Mouse (Mus musculus): ENCODE results near the gene Vps37c. TPM values are rescaled to one million over a fixed set of nuclear protein-coding genes. Genes with fewer than 3 reads are reported as not detected.

The Vps37c gene
- polyA plus RNA-seq (2016; fragmentation: Nextera tagmentation; extraction: Ambion mirVana) = 26.5 and 26.7 TPM in 2 replicates

- peak within 1 kb of the TSS; percentile 96 for H3K27ac ChIP-seq
- H3K4me3 ChIP-seq = peak within 1 kb of the TSS; percentile 81
- no peaks in the 10 kb centered on the region for H3K36me3 ChIP-seq
- peaks cover 35% of the 10 kb centered on the region for H3K4me1 ChIP-seq
- no peaks in the 10 kb centered on the region for H3K9me3 ChIP-seq
- under 1% methylated on average over 73 of the region's 74 CpGs for WGBS
- H3K27me3 ChIP-seq (ENCODE audit: insufficient read depth, poor library complexity, severe bottlenecking) = no peaks in the 10 kb centered on the region
- DNase-seq (ENCODE audit: low spot score) = peak; percentile 97
Observed at GRCm38 (mm10) chr19:10688537-10689352, at the start of gene Vps37c. Gene Vps37c (plus strand): TSS chr19:10688735.

GRCm38 (mm10) chr19:10640080-10640479 lies 48.5 kb upstream of the Vps37c start:
- H3K27me3 ChIP-seq (ENCODE audit: insufficient read depth, poor library complexity, severe bottlenecking) = peaks cover 29% of the 10 kb centered on the region
- no peaks in the 10 kb centered on the region for H3K9me3 ChIP-seq
- H3K27ac ChIP-seq = no peak overlapping the region
- H3K36me3 ChIP-seq = no peaks in the 10 kb centered on the region
- no peak for DNase-seq (ENCODE audit: low spot score)
- peaks cover 17% of the 10 kb centered on the region for H3K4me1 ChIP-seq
- H3K4me3 ChIP-seq = peak overlapping the region; percentile 15; the same call in 1 of the 2 replicates
- 7% methylated on average over 5 of the region's 5 CpGs for WGBS

GRCm38 (mm10) chr19:10640589-10641378 lies 47.8 kb upstream of the Vps37c start:
- Histone ChIP-seq H3K4me3 (peak overlapping the region; percentile 15; the same call in 1 of the 2 replicates), H3K36me3 (no peaks in the 10 kb centered on the region), H3K9me3 (no peaks in the 10 kb centered on the region), H3K4me1 (peaks cover 13% of the 10 kb centered on the region), H3K27me3 (ENCODE audit: insufficient read depth, poor library complexity, severe bottlenecking) (peaks cover 22% of the 10 kb centered on the region), H3K27ac (no peak overlapping the region)
- WGBS = 50% methylated on average over 13 of the region's 13 CpGs
- DNase-seq (ENCODE audit: low spot score) = no peak

- 83% methylated on average over 2 of the region's 2 CpGs for WGBS
- Histone ChIP-seq H3K4me1 (peaks cover under 1% of the 10 kb centered on the region; the same call in 1 of the 2 replicates), H3K27me3 (ENCODE audit: insufficient read depth, poor library complexity, severe bottlenecking) (peaks cover 21% of the 10 kb centered on the region), H3K9me3 (no peaks in the 10 kb centered on the region), H3K36me3 (no peaks in the 10 kb centered on the region), H3K4me3 (no peak overlapping the region), H3K27ac (no peak overlapping the region)
- DNase-seq (ENCODE audit: low spot score) = no peak
Observed at GRCm38 (mm10) chr19:10645616-10646015, 42.9 kb upstream of the Vps37c start.

- H3K36me3 ChIP-seq = no peaks in the 10 kb centered on the region
- no peak for DNase-seq (ENCODE audit: low spot score)
- H3K4me1 ChIP-seq = no peaks in the 10 kb centered on the region
- no peak overlapping the region for H3K27ac ChIP-seq
- WGBS = 76% methylated on average over 8 of the region's 8 CpGs
- H3K27me3 ChIP-seq (ENCODE audit: insufficient read depth, poor library complexity, severe bottlenecking) = peaks cover 7% of the 10 kb centered on the region; the same call in 1 of the 2 replicates
- H3K4me3 ChIP-seq = no peak overlapping the region
- no peaks in the 10 kb centered on the region for H3K9me3 ChIP-seq
Observed at GRCm38 (mm10) chr19:10648156-10648555, 40.4 kb upstream of the Vps37c start.

- Histone ChIP-seq H3K4me3 (no peak overlapping the region), H3K9me3 (no peaks in the 10 kb centered on the region), H3K36me3 (no peaks in the 10 kb centered on the region), H3K27ac (peak overlapping the region; percentile 57; the same call in 1 of the 2 replicates), H3K27me3 (ENCODE audit: insufficient read depth, poor library complexity, severe bottlenecking) (no peaks in the 10 kb centered on the region), H3K4me1 (peaks cover 20% of the 10 kb centered on the region)
- no peak for DNase-seq (ENCODE audit: low spot score)
- WGBS = 57% methylated on average over 3 of the region's 3 CpGs
Observed at GRCm38 (mm10) chr19:10656058-10656457, 32.5 kb upstream of the Vps37c start.

- H3K4me3 ChIP-seq = no peak overlapping the region
- WGBS = 63% methylated on average over 5 of the region's 5 CpGs
- no peak for DNase-seq (ENCODE audit: low spot score)
- no peaks in the 10 kb centered on the region for H3K9me3 ChIP-seq
- no peaks in the 10 kb centered on the region for H3K36me3 ChIP-seq
- peaks cover 20% of the 10 kb centered on the region for H3K4me1 ChIP-seq
- H3K27ac ChIP-seq = peak overlapping the region; percentile 13; the same call in 1 of the 2 replicates
- H3K27me3 ChIP-seq (ENCODE audit: insufficient read depth, poor library complexity, severe bottlenecking) = no peaks in the 10 kb centered on the region
Observed at GRCm38 (mm10) chr19:10657742-10658141, 30.8 kb upstream of the Vps37c start.

- Histone ChIP-seq H3K9me3 (no peaks in the 10 kb centered on the region), H3K27me3 (ENCODE audit: insufficient read depth, poor library complexity, severe bottlenecking) (no peaks in the 10 kb centered on the region), H3K4me3 (no peak overlapping the region), H3K4me1 (peaks cover 20% of the 10 kb centered on the region), H3K36me3 (no peaks in the 10 kb centered on the region), H3K27ac (no peak overlapping the region)
- WGBS = 68% methylated on average over 2 of the region's 2 CpGs
- no peak for DNase-seq (ENCODE audit: low spot score)
Observed at GRCm38 (mm10) chr19:10658406-10658805, 30.1 kb upstream of the Vps37c start.

GRCm38 (mm10) chr19:10661373-10661772 lies 27.2 kb upstream of the Vps37c start:
- no peak overlapping the region for H3K4me3 ChIP-seq
- H3K36me3 ChIP-seq = no peaks in the 10 kb centered on the region
- no peaks in the 10 kb centered on the region for H3K9me3 ChIP-seq
- H3K27ac ChIP-seq = 0 out of 2 replicates have a peak overlapping the region, but pooled peaks have one; percentile 13
- peak; percentile 92 for DNase-seq (ENCODE audit: low spot score)
- no peaks in the 10 kb centered on the region for H3K27me3 ChIP-seq (ENCODE audit: insufficient read depth, poor library complexity, severe bottlenecking)
- H3K4me1 ChIP-seq = peaks cover 20% of the 10 kb centered on the region
- 35% methylated on average over 5 of the region's 5 CpGs for WGBS

GRCm38 (mm10) chr19:10661919-10662318 lies 26.6 kb upstream of the Vps37c start:
- Histone ChIP-seq H3K36me3 (no peaks in the 10 kb centered on the region), H3K27ac (peak overlapping the region; percentile 53; the same call in 1 of the 2 replicates), H3K27me3 (ENCODE audit: insufficient read depth, poor library complexity, severe bottlenecking) (no peaks in the 10 kb centered on the region), H3K4me1 (peaks cover 14% of the 10 kb centered on the region), H3K4me3 (no peak overlapping the region), H3K9me3 (no peaks in the 10 kb centered on the region)
- 83% methylated on average over 2 of the region's 2 CpGs for WGBS
- no peak for DNase-seq (ENCODE audit: low spot score)

- Histone ChIP-seq H3K36me3 (no peaks in the 10 kb centered on the region), H3K27ac (peak overlapping the region; percentile 53; the same call in 1 of the 2 replicates), H3K4me3 (no peak overlapping the region), H3K4me1 (peaks cover 8% of the 10 kb centered on the region), H3K27me3 (ENCODE audit: insufficient read depth, poor library complexity, severe bottlenecking) (no peaks in the 10 kb centered on the region), H3K9me3 (no peaks in the 10 kb centered on the region)
- no peak for DNase-seq (ENCODE audit: low spot score)
- 45% methylated on average over 3 of the region's 3 CpGs for WGBS
Observed at GRCm38 (mm10) chr19:10662665-10663064, 25.9 kb upstream of the Vps37c start.

- no peak overlapping the region for H3K4me3 ChIP-seq
- no peaks in the 10 kb centered on the region for H3K27me3 ChIP-seq (ENCODE audit: insufficient read depth, poor library complexity, severe bottlenecking)
- WGBS = 57% methylated on average over 3 of the region's 3 CpGs
- no peaks in the 10 kb centered on the region for H3K9me3 ChIP-seq
- peaks cover 5% of the 10 kb centered on the region; the same call in 1 of the 2 replicates for H3K4me1 ChIP-seq
- H3K27ac ChIP-seq = no peak overlapping the region
- DNase-seq (ENCODE audit: low spot score) = no peak
- no peaks in the 10 kb centered on the region for H3K36me3 ChIP-seq
Observed at GRCm38 (mm10) chr19:10665093-10665492, 23.4 kb upstream of the Vps37c start.

- Histone ChIP-seq H3K4me3 (no peak overlapping the region), H3K27me3 (ENCODE audit: insufficient read depth, poor library complexity, severe bottlenecking) (no peaks in the 10 kb centered on the region), H3K9me3 (no peaks in the 10 kb centered on the region), H3K27ac (no peak overlapping the region), H3K36me3 (no peaks in the 10 kb centered on the region), H3K4me1 (peaks cover 5% of the 10 kb centered on the region; the same call in 1 of the 2 replicates)
- 18% methylated on average over 2 of the region's 2 CpGs for WGBS
- DNase-seq (ENCODE audit: low spot score) = peak; percentile 84
Observed at GRCm38 (mm10) chr19:10665499-10665898, 23.0 kb upstream of the Vps37c start.
